Mouse (Mus musculus): ENCODE data around the gene Rpl36a. TPM values are rescaled to one million over a fixed set of nuclear protein-coding genes. Genes with fewer than 3 reads are reported as not detected.

Gene Rpl36a
- total RNA-seq, 2 experiments from 2014 or later = 115 to 132 TPM

Other genes with a start within 250 kb of the Rpl36a start
- gene Drp2, start 181.1 kb upstream of the Rpl36a start, total RNA-seq (2021) = 10 to 100 TPM; 56.3 to 61.7 TPM
- under 1 TPM in 1 of 2 experiments, not detected in 1; 0.53 TPM for gene Taf7l, start 109.2 kb upstream of the Rpl36a start, total RNA-seq (2021)
- gene Timm8a1, start 43.8 kb upstream of the Rpl36a start, total RNA-seq (2021) = 10 to 100 TPM; 17.6 to 22.3 TPM
- gene Btk, start 2.1 kb upstream of the Rpl36a start, total RNA-seq (2021) = 1 to 10 TPM; 1.0 to 1.2 TPM
- gene Gla, start 15.5 kb downstream of the Rpl36a start, total RNA-seq (2021) = 10 to 100 TPM; 10.4 to 10.5 TPM
- 100 to 1,000 TPM; 153 to 166 TPM for gene Hnrnph2, start 15.5 kb downstream of the Rpl36a start, total RNA-seq (2021)
- 10 to 100 TPM; 37.7 to 39.5 TPM for gene Armcx4, start 100.9 kb downstream of the Rpl36a start, total RNA-seq (2021)
- gene Armcx1, start 132.3 kb downstream of the Rpl36a start, total RNA-seq (2021) = 10 to 100 TPM; 60.0 to 68.0 TPM
- 1 to 10 TPM; 4.2 to 5.8 TPM for gene Armcx6, start 165.8 kb downstream of the Rpl36a start, total RNA-seq (2021)
- gene Armcx3, start 170.9 kb downstream of the Rpl36a start, total RNA-seq (2021) = 10 to 100 TPM; 75.0 to 85.0 TPM
- gene Armcx2, start 223.6 kb downstream of the Rpl36a start, total RNA-seq (2021) = 10 to 100 TPM; 81.7 to 82.8 TPM

All from left cerebral cortex, postnatal 25 days (tissue).